Mouse (Mus musculus): ENCODE data around the gene Atp9a. TPM values are rescaled to one million over a fixed set of nuclear protein-coding genes. Genes with fewer than 3 reads are reported as not detected.

Atp9a gene
- total and polyA plus RNA-seq, 3 experiments: not detected

DNA sequence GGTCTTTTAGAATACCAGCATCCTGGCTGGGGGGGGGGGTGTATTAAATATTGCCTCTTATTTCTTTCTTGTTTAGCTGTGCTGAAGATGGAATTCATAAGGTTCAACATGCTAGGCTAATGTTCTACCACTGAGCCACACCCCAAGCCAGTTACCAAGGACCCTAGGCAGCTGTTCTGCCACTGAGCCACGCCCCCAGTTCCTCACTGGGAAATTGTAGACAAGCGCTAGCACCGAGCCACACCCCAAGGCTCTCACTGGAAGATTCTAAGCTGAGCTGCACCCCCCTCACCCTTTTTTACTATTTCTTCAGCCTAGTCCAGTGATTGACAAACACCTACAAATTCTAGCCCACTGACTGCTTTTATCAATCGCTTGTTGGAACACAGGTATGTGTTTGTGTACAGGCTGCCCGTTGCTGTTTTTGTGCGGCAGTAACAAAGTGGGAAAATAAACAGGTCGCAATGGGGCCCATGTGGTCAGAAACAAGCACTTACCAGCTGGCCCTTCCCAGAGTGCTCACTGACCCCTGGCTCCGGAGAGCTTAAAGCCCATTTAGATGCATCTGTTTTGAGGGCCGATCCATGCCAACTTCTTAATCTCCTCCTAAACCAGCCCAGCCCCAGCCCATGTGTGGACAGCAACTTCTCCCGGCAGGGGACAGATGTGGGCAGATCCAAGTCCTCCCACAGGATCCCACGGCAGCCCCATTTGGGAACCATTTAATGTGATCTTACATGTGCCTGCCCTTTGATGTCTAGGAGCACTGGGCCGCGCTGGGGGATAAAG, 128.9 kb downstream of the Atp9a start:
- H3K4me1 ChIP-seq (ENCODE audit: control insufficient read depth in 1 of 2, insufficient read depth in 2 of 2, low read length in 2 of 2): no peaks in the 10 kb centered on the region
- no peak overlapping the region for H3K9ac ChIP-seq (ENCODE audit: control insufficient read depth, low read depth, low read length, poor library complexity, severe bottlenecking)
- no peak for TF ChIP-seq ZC3H11A (IDR thresholded peaks at IDR 0.05; ENCODE audit: low read depth, low read length)
- no peak for TF ChIP-seq SMC3 (IDR thresholded peaks at IDR 0.05; ENCODE audit: low read depth, low read length)
- TF ChIP-seq POLR2A (IDR thresholded peaks at IDR 0.05; ENCODE audit: control insufficient read depth in 1 of 2, insufficient read depth in 1 of 2, low read depth in 1 of 2, low read length in 2 of 2, poor library complexity in 1 of 2): no peak
- no peak for TF ChIP-seq NRF1 (IDR thresholded peaks at IDR 0.05; ENCODE audit: insufficient read depth, low read depth, low read length, poor library complexity, severe bottlenecking)
- TF ChIP-seq ZNF384 (IDR thresholded peaks at IDR 0.05; ENCODE audit: low read depth, low read length): no peak
- TF ChIP-seq BHLHE40 (IDR thresholded peaks at IDR 0.05; ENCODE audit: borderline replicate concordance, low read depth, low read length): no peak
- TF ChIP-seq RAD21 (IDR thresholded peaks at IDR 0.05; ENCODE audit: low read depth, low read length): no peak
- TF ChIP-seq ZMIZ1 (IDR thresholded peaks at IDR 0.05; ENCODE audit: low read depth, low read length): no peak
- no peak for TF ChIP-seq TAL1 (IDR thresholded peaks at IDR 0.05; ENCODE audit: low read length)
- TF ChIP-seq MXI1 (IDR thresholded peaks at IDR 0.05; ENCODE audit: low read depth, low read length): no peak
- no peak for TF ChIP-seq UBTF (IDR thresholded peaks at IDR 0.05; ENCODE audit: borderline replicate concordance, insufficient read depth, low read depth, low read length)
- TF ChIP-seq CHD2 (IDR thresholded peaks at IDR 0.05; ENCODE audit: low read length): no peak
- no peak for TF ChIP-seq EP300 (IDR thresholded peaks at IDR 0.05; ENCODE audit: low read depth in 1 of 2, low read length in 2 of 2)
- TF ChIP-seq RCOR1 (IDR thresholded peaks at IDR 0.05; ENCODE audit: low read depth, low read length): no peak
- no peak for TF ChIP-seq POLR2AphosphoS5 (IDR thresholded peaks at IDR 0.05; ENCODE audit: borderline replicate concordance, low read depth, low read length)
- H3K27ac ChIP-seq (ENCODE audit: control insufficient read depth, low read depth, low read length): no peak overlapping the region
- H3K27me3 ChIP-seq (ENCODE audit: control insufficient read depth in 1 of 2, insufficient read depth in 2 of 2, low read length in 2 of 2): no peaks in the 10 kb centered on the region
- H3K4me3 ChIP-seq (ENCODE audit: control insufficient read depth in 1 of 2, insufficient read depth in 1 of 2, low read depth in 2 of 2, low read length in 2 of 2): no peak overlapping the region
- H3K36me3 ChIP-seq (ENCODE audit: control insufficient read depth in 1 of 2, insufficient read depth in 2 of 2, low read length in 2 of 2): no peaks in the 10 kb centered on the region
- no peaks in the 10 kb centered on the region for H3K9me3 ChIP-seq (replicated peaks; ENCODE audit: insufficient read depth, low read length)
- H3K79me2 ChIP-seq (ENCODE audit: control insufficient read depth, insufficient read depth, low read length, poor library complexity): no peaks in the 10 kb centered on the region
- no peak for DNase-seq (ENCODE audit: low read depth, low spot score)

DNA sequence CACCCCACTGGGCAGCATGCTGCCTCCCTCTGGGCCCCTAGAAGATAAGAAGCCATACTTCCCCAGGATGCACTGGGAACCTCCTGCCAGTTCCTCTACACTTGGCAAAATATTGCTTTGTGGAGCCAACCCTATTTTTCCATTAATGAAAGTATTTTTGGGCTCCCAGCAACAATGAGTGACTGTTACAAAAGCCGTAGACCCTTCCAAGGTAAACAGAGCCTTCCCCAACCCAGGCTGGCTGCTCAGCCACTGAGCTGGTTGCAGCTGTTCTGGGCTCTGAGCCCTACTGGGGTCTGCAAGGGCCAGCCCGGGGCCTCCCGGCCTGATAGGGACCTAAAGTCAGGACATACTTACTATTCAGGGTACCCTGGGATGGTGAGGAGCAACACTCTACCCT, 131.3 kb downstream of the Atp9a start:
- DNase-seq (ENCODE audit: low read depth, low spot score): no peak
- Histone ChIP-seq H3K9ac (ENCODE audit: control insufficient read depth, low read depth, low read length, poor library complexity, severe bottlenecking) (no peak overlapping the region), H3K27ac (ENCODE audit: control insufficient read depth, low read depth, low read length) (no peak overlapping the region), H3K27me3 (ENCODE audit: control insufficient read depth in 1 of 2, insufficient read depth in 2 of 2, low read length in 2 of 2) (no peaks in the 10 kb centered on the region), H3K4me1 (ENCODE audit: control insufficient read depth in 1 of 2, insufficient read depth in 2 of 2, low read length in 2 of 2) (no peaks in the 10 kb centered on the region), H3K4me3 (ENCODE audit: control insufficient read depth in 1 of 2, insufficient read depth in 1 of 2, low read depth in 2 of 2, low read length in 2 of 2) (no peak overlapping the region), H3K79me2 (ENCODE audit: control insufficient read depth, insufficient read depth, low read length, poor library complexity) (no peaks in the 10 kb centered on the region), H3K9me3 (replicated peaks; ENCODE audit: insufficient read depth, low read length) (no peaks in the 10 kb centered on the region), H3K36me3 (ENCODE audit: control insufficient read depth in 1 of 2, insufficient read depth in 2 of 2, low read length in 2 of 2) (no peaks in the 10 kb centered on the region)
- no peak for TF ChIP-seq ZMIZ1 (IDR thresholded peaks at IDR 0.05; ENCODE audit: low read depth, low read length)
- TF ChIP-seq ZNF384 (IDR thresholded peaks at IDR 0.05; ENCODE audit: low read depth, low read length): no peak
- TF ChIP-seq SIN3A (IDR thresholded peaks at IDR 0.05; ENCODE audit: low read length): no peak
- no peak for TF ChIP-seq POLR2AphosphoS5 (IDR thresholded peaks at IDR 0.05; ENCODE audit: borderline replicate concordance, low read depth, low read length)
- TF ChIP-seq SMC3 (IDR thresholded peaks at IDR 0.05; ENCODE audit: low read depth, low read length): no peak
- no peak for TF ChIP-seq TCF12 (IDR thresholded peaks at IDR 0.05; ENCODE audit: low read depth, low read length)
- no peak for TF ChIP-seq MYC (IDR thresholded peaks at IDR 0.05; ENCODE audit: low read depth, low read length)
- no peak for TF ChIP-seq RAD21 (IDR thresholded peaks at IDR 0.05; ENCODE audit: low read depth, low read length)
- TF ChIP-seq E2F4 (IDR thresholded peaks at IDR 0.05; ENCODE audit: borderline replicate concordance, low read depth, low read length): no peak
- TF ChIP-seq USF1 (IDR thresholded peaks at IDR 0.05; ENCODE audit: low read depth, low read length): no peak
- TF ChIP-seq ELF1 (IDR thresholded peaks at IDR 0.05; ENCODE audit: low read depth, low read length): no peak
- TF ChIP-seq HCFC1 (IDR thresholded peaks at IDR 0.05; ENCODE audit: low read depth, low read length): no peak
- no peak for TF ChIP-seq ETS1 (IDR thresholded peaks at IDR 0.05; ENCODE audit: low read depth, low read length)
- no peak for TF ChIP-seq MXI1 (IDR thresholded peaks at IDR 0.05; ENCODE audit: low read depth, low read length)
- TF ChIP-seq ZKSCAN1 (IDR thresholded peaks at IDR 0.05; ENCODE audit: low read depth, low read length): no peak
- no peak for TF ChIP-seq CTCF (IDR thresholded peaks at IDR 0.05 in 2 of 3, conservative IDR thresholded peaks at IDR 0.05 in 1 of 3; ENCODE audit: control insufficient read depth in 1 of 3, insufficient read depth in 1 of 3, low read depth in 2 of 3, low read length in 3 of 3, poor library complexity in 1 of 3, severe bottlenecking in 1 of 3)
- no peak for TF ChIP-seq TBP (IDR thresholded peaks at IDR 0.05; ENCODE audit: low read depth, low read length)
- no peak for TF ChIP-seq NRF1 (IDR thresholded peaks at IDR 0.05; ENCODE audit: insufficient read depth, low read depth, low read length, poor library complexity, severe bottlenecking)

Measured in MEL (cell line).